8 mouse cellular contexts compared by ENCODE assay signal in the genomic region with DNA sequence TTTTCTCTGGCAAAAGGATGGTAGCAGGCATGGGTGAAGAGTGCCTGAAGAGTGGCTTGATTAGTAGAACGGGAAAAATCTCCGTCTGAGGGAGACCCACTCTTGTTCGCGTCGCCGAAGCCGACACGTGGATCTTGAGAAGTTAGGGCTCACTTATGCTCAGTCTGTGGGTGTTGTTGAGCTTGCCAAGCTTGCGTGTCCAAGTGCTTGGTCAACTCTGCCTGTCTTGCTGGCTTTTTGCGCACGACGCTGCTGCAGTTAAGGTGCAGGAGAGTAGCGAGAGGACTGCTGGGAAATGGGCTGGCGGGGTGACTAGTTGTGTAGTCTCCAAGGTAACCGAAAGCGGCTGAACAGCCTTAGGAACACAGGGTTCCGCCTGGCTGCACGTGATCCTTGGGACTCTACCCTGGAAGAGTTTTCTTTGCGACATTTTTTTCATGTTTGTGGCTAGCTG. TPM values are rescaled to one million over a fixed set of nuclear protein-coding genes. Genes with fewer than 3 reads are reported as not detected.
A peak's percentile ranks its signal among the peaks of the same experiment; 100 is the strongest.
DNase-seq lines count a peak whose midpoint lies in the region; ATAC-seq and TF ChIP-seq lines count a peak whose summit lies in the region.

No protein-coding gene starts in this region.

- TF ChIP-seq CTCF in lung, embryonic 14.5 days (IDR thresholded peaks at IDR 0.05; ENCODE audit: low read depth), result no peak

- H3K4me1 ChIP-seq in forebrain, embryonic 14.5 days (ENCODE audit: control insufficient read depth, insufficient read depth, low read length), result peaks cover 15% of the 10 kb centered on the region
- peaks cover 4% of the 10 kb centered on the region for H3K4me1 ChIP-seq in lung, embryonic 14.5 days (ENCODE audit: insufficient read depth)

- 6% methylated on average over 19 of the region's 19 CpGs for WGBS in forebrain, embryonic 14.5 days
- 5% methylated on average over 19 of the region's 19 CpGs for WGBS in large intestine, adult 2 months
- whole genome bisulfite sequencing in lung, embryonic 14.5 days, result 3% methylated on average over 19 of the region's 19 CpGs

- peak; percentile 93 for DNase-seq in ES-CJ7 (ENCODE audit: low read depth, low spot score)
- DNase-seq in c-Kit-positive CD71-positive TER-119-positive erythroid progenitor cells, embryonic 14.5 days (ENCODE audit: low spot score), result peak; percentile 81
- DNase-seq in forebrain, embryonic 14.5 days (ENCODE audit: low spot score), result peak; percentile 65
- peak; percentile 53 to 63 for DNase-seq in heart, postnatal 14 days
- peak; percentile 70 for DNase-seq in large intestine, adult 2 months (ENCODE audit: low read depth, low spot score)
- peak; percentile 79 for DNase-seq in lung, embryonic 14.5 days
- peak; percentile 32 to 39 for DNase-seq in thymus, adult 18-20 months

- peak overlapping the region; percentile 53 for H3K4me3 ChIP-seq in forebrain, embryonic 14.5 days (ENCODE audit: low read depth, low read length)
- peak overlapping the region; percentile 60 for H3K4me3 ChIP-seq in lung, embryonic 14.5 days (ENCODE audit: low read depth, low read length)

- intact Hi-C loops in heart, postnatal 14 days (cut with DNase I), result loop anchor here (2.0 to 5.0 kb wide), 2 partner anchors 25 to 101 kb away; a partner anchor contains a TSS

- peak overlapping the region; percentile 54 for H3K9ac ChIP-seq in forebrain, embryonic 14.5 days (ENCODE audit: low read length)
- peak overlapping the region; percentile 61 for H3K9ac ChIP-seq in lung, embryonic 14.5 days

- no peak overlapping the region for H3K27ac ChIP-seq in forebrain, embryonic 14.5 days (ENCODE audit: low read depth, low read length)
- H3K27ac ChIP-seq in lung, embryonic 14.5 days (ENCODE audit: low read depth), result peak overlapping the region; percentile 95

- H3K36me3 ChIP-seq in forebrain, embryonic 14.5 days (ENCODE audit: control insufficient read depth, insufficient read depth, low read length), result peaks cover 7% of the 10 kb centered on the region
- peaks cover 13% of the 10 kb centered on the region for H3K36me3 ChIP-seq in lung, embryonic 14.5 days (ENCODE audit: insufficient read depth)

- no peaks in the 10 kb centered on the region for H3K9me3 ChIP-seq in forebrain, embryonic 14.5 days (replicated peaks; ENCODE audit: control insufficient read depth, low read length)
- H3K9me3 ChIP-seq in lung, embryonic 14.5 days (ENCODE audit: low read depth, low read length), result no peaks in the 10 kb centered on the region

- H3K27me3 ChIP-seq in forebrain, embryonic 14.5 days (replicated peaks; ENCODE audit: control insufficient read depth, insufficient read depth, low read length), result no peaks in the 10 kb centered on the region
- H3K27me3 ChIP-seq in lung, embryonic 14.5 days (ENCODE audit: insufficient read depth, low read length), result no peaks in the 10 kb centered on the region

- H3K4me2 ChIP-seq in forebrain, embryonic 14.5 days (ENCODE audit: low read length), result peak overlapping the region; percentile 98
- peak overlapping the region; percentile 98 for H3K4me2 ChIP-seq in lung, embryonic 14.5 days

- no peak; the same call in 1 of the 2 replicates for ATAC-seq in forebrain, embryonic 14.5 days
- peak; percentile 57 for ATAC-seq in lung, embryonic 14.5 days (ENCODE audit: insufficient read depth)
- ATAC-seq in neutrophil, adult 5-6 weeks (ENCODE audit: extremely low read depth, insufficient number of reproducible peaks, low FRiP score, poor library complexity, severe bottlenecking), result peak; percentile 38; the same call in 1 of the 2 replicates

RNA-seq across cellular contexts. Expression of a gene that starts 1.1 kb away (rescaled TPM):
- polyA plus RNA-seq in forebrain, embryonic 14.5 days (2014; fragmentation: Nextera tagmentation; extraction: Ambion mirVana), result 23.6 and 32.3 TPM in 2 replicates
- total RNA-seq in heart, postnatal 14 days (2021), result 10 to 100 TPM; 44.6 to 58.2 TPM
- 4.3 and 10.9 TPM in 2 replicates for polyA plus RNA-seq in large intestine, adult 2 months (2012; rRNA removed)
- 36.6 and 38.6 TPM in 2 replicates for polyA plus RNA-seq in lung, embryonic 14.5 days (2014; fragmentation: Nextera tagmentation; extraction: Ambion mirVana)
- 106 and 110 TPM in 2 replicates for total RNA-seq in neutrophil, adult 5-6 weeks (2017)

Comparison
In these comparisons a context has a peak if more than half of its experiments do, and no peak if none do; other contexts are left out.
1. DNase-seq: peak in every context shown above with its lines; median percentile 93 in ES-CJ7; 81 in c-Kit-positive CD71-positive TER-119-positive erythroid progenitor cells, embryonic 14.5 days; 79 in lung, embryonic 14.5 days; 70 in large intestine, adult 2 months; 65 in forebrain, embryonic 14.5 days; 58 in heart, postnatal 14 days; 36 in thymus, adult 18-20 months.